Mouse (Mus musculus) bone marrow macrophage, adult 2 months (primary cell): ENCODE measurements at regions not wholly inside any gene's neighbourhood (a gene's known extent, or its start where the extent isn't known, plus 50 kb on each side); places are given as distances from the start of the nearest gene placed in this dataset.

Experiments used
- H3K27ac ChIP-seq: 2 replicates; pipeline ENCODE4 v1.5.1; 2012; ENCODE audit warnings: low read depth, low read length; ENCODE audit not compliant: insufficient read depth
- H3K4me1 ChIP-seq: 2 replicates; pipeline ENCODE4 v1.6.1; 2012; ENCODE audit warnings: low read length; ENCODE audit not compliant: control insufficient read depth, insufficient read depth
- H3K4me3 ChIP-seq: 2 replicates; pipeline ENCODE4 v1.5.1; 2012; ENCODE audit warnings: mild to moderate bottlenecking, low read length, moderate library complexity; ENCODE audit not compliant: insufficient read depth
- CTCF ChIP-seq: IDR thresholded peaks from 2 replicates; pipeline ENCODE4 v1.5.1; 2012; ENCODE audit warnings: low read depth, mild to moderate bottlenecking, low read length, moderate library complexity
- POLR2A ChIP-seq: IDR thresholded peaks from 2 replicates; pipeline ENCODE4 v1.6.1; 2012; ENCODE audit warnings: mild to moderate bottlenecking, low read depth, low read length, borderline replicate concordance

DNA sequence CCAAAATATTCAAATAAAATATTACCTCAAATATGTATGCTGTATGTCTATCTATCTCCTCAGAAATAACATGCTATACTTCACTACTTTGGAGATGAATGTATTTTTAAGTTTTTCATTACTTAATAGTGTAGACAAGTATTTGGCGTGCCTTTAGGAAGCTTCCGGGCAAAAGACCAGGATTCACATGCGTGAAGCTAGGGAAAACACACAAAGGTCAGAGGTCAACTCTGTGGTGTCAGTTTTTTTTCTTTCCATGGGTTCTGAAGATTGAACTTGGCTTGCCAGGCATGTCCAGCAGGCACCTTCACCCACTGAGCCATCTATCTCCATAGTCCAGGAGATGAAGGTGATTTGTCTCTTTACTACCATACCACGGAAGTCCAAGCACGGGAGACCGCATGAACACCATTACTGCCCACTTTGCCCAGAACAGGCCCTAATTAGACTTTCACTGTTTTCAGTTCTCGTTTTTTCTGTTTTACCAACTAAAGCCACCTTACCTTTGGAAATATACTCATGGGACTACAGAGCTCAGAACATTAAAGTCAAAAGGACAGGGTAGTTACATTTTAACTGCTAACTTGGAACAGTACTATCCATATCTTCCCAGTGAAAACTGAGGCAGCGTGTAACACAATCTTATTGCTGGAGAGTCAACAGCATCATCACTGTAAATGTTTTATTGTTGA lies 76.9 kb upstream of the Ak4 start:
- TF ChIP-seq POLR2A (no peak), CTCF (no peak)
- Histone ChIP-seq H3K4me1 (peaks cover 4% of the 10 kb centered on the region; the same call in 1 of the 2 replicates), H3K27ac (no peak overlapping the region), H3K4me3 (no peak overlapping the region)

DNA sequence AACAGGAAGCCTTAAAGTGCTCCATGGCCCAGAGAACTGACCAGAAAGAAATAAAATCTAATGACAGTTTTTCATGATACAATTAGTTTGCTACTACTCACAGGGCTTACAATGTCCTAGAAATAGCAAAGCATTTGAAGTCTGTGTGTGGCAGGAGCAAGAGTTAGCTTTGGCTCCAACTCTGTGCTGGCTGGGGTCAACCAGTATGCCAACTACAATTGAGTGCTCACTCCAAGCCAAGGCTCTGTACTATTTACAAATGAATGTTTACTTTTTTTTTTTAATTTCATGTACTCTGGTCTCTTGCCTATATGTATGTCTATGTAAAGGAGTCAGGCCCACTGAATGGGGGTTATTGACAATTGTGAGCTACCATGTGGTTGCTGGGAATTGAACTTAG lies 75.7 kb upstream of the Jak1 start:
- H3K4me1 ChIP-seq, result peaks cover 4% of the 10 kb centered on the region; the same call in 1 of the 2 replicates
- H3K4me3 ChIP-seq, result no peak overlapping the region
- H3K27ac ChIP-seq, result no peak overlapping the region
- TF ChIP-seq POLR2A (no peak), CTCF (no peak)

GRCm38 (mm10) chr4:101338211-101338610 lies 73.1 kb upstream of the Jak1 start:
- no peak overlapping the region for H3K4me3 ChIP-seq
- peaks cover 4% of the 10 kb centered on the region; the same call in 1 of the 2 replicates for H3K4me1 ChIP-seq
- no peak overlapping the region for H3K27ac ChIP-seq
- TF ChIP-seq CTCF (no peak), POLR2A (no peak)

DNA sequence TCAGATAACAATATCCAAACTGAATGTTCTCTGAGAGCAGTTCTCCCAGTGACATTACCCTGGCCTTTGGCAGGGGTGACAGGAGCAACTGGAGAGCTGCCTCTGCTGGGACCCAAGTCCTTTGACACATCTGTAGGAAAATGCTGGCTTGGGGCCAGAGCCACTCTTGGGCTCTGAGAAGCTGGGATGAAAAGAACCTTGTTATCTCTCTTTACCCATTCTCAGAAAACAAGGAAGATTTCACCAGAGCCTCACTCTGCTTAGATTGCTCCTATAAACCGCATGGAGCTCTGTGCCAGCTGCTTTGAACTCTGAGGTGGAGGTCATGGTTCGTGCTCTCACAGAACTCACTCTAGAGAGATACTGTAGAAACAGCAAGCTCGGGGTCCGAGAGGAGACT lies 71.7 kb upstream of the Jak1 start:
- TF ChIP-seq POLR2A (no peak), CTCF (no peak)
- Histone ChIP-seq H3K27ac (no peak overlapping the region), H3K4me1 (no peaks in the 10 kb centered on the region), H3K4me3 (no peak overlapping the region)

DNA sequence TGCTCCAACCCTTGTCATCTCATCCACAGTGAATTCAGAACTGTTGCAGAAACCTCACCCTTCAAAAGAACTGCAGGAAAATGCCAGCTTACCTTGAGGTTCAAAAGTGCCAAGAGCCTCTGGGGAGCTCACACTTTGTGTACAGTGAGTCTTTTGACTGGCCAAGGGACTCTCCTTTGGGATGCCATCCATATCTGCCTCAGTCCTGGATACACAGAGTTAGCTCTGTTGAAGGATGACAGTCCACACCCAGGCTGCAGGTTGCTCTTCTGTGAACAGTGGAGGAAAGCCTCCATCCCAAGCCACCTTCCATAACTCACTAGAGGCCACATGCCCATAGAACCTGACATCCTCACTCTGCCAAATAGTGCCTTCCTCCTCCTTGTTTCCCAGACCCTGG lies 71.3 kb upstream of the Jak1 start:
- no peak for TF ChIP-seq POLR2A
- TF ChIP-seq CTCF, result no peak
- Histone ChIP-seq H3K4me3 (no peak overlapping the region), H3K27ac (no peak overlapping the region), H3K4me1 (no peaks in the 10 kb centered on the region)

DNA sequence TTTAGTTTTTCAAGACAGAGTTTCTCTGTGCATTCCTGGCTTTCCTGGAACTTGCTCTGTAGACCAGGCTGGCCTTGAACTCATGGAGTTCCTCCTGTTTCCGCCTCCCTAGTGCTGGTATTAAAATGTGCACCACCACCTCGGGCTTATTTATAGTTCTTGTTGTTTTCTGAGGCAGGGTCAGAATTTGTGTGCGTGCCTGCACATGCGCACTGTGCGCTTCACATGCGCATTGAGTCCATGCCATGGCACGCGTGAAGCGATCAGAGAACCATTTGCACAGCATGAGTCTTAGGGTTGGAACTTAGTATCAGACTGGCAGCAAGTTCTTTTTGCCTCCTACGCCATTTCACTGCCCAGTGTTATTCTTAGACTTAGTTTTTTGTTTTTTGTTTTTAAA lies 68.8 kb upstream of the Jak1 start:
- TF ChIP-seq CTCF (no peak), POLR2A (no peak)
- peaks cover 6% of the 10 kb centered on the region for H3K4me1 ChIP-seq
- no peak overlapping the region for H3K4me3 ChIP-seq
- no peak overlapping the region for H3K27ac ChIP-seq

DNA sequence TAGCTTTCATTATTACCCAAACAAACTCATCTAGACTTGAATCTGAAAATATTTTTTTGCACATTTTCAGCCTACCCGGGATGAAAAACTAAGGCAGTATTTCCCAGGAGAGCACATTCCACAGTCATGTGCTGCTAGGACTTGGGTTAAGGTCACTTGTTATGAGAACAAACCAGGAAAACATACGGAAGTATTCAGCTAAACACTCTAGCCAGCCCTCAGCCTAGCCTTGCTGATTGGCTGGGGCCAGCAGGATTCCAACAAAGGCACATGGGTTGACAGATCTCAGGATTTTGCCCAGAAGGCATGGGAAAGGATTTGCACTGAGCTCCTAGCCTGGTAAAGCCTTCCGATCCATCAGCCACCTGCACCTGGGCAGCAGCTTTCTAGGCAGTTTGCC lies 68.0 kb upstream of the Jak1 start:
- H3K4me3 ChIP-seq, result no peak overlapping the region
- TF ChIP-seq CTCF (no peak), POLR2A (no peak)
- H3K27ac ChIP-seq, result no peak overlapping the region
- peaks cover 11% of the 10 kb centered on the region for H3K4me1 ChIP-seq

GRCm38 (mm10) chr4:101331231-101331630 lies 66.1 kb upstream of the Jak1 start:
- TF ChIP-seq CTCF, result no peak
- TF ChIP-seq POLR2A, result no peak
- no peak overlapping the region for H3K27ac ChIP-seq
- H3K4me3 ChIP-seq, result no peak overlapping the region
- H3K4me1 ChIP-seq, result peaks cover 11% of the 10 kb centered on the region

GRCm38 (mm10) chr4:101329060-101329459 lies 64.0 kb upstream of the Jak1 start:
- Histone ChIP-seq H3K27ac (no peak overlapping the region), H3K4me1 (peaks cover 20% of the 10 kb centered on the region), H3K4me3 (no peak overlapping the region)
- TF ChIP-seq CTCF (no peak), POLR2A (no peak)

- TF ChIP-seq CTCF (no peak), POLR2A (no peak)
- Histone ChIP-seq H3K4me3 (no peak overlapping the region), H3K27ac (no peak overlapping the region), H3K4me1 (peaks cover 20% of the 10 kb centered on the region)
These were observed 61.0 kb upstream of the Jak1 start for GRCm38 (mm10) chr4:101326067-101326466.
